Mouse (Mus musculus) heart, postnatal 0 days (tissue): ENCODE data around the gene Hexim1. TPM values are rescaled to one million over a fixed set of nuclear protein-coding genes. Genes with fewer than 3 reads are reported as not detected.

Source experiments
- ATAC-seq: fragments of 200-750 bp; cut with Nextera tagmentation; 2 replicates; pipeline ENCODE4 v1.8.0; 2017; ENCODE audit warnings: low read depth, moderate number of reproducible peaks, moderate library complexity; ENCODE audit not compliant: insufficient read depth
- DNase-seq: peaks from one replicate; pipeline ENCODE4 v3.0.0-alpha.2; 2016; ENCODE audit warnings: low spot score
- H3K27ac ChIP-seq: fragments of 300-500 bp; sonication (generic); 2 replicates; pipeline ENCODE4 v1.5.1; 2014; ENCODE audit warnings: low read depth, mild to moderate bottlenecking
- H3K27me3 ChIP-seq: fragments of 300-500 bp; sonication (generic); 2 replicates; pipeline ENCODE4 v1.6.1; 2014; ENCODE audit warnings: low read length, mixed read lengths; ENCODE audit not compliant: control insufficient read depth, insufficient read depth
- H3K36me3 ChIP-seq: fragments of 300-500 bp; sonication (generic); replicated peaks from 2 replicates; pipeline ENCODE4 v1.6.1; 2014; ENCODE audit warnings: low read length, mixed read lengths; ENCODE audit not compliant: control insufficient read depth, insufficient read depth
- H3K4me1 ChIP-seq: fragments of 300-500 bp; sonication (generic); 2 replicates; pipeline ENCODE4 v1.6.1; 2014; ENCODE audit warnings: antibody characterized with exemption; ENCODE audit not compliant: control insufficient read depth, insufficient read depth
- H3K4me2 ChIP-seq: fragments of 300-500 bp; sonication (generic); 2 replicates; pipeline ENCODE4 v1.6.1; 2014; ENCODE audit warnings: low read depth, mild to moderate bottlenecking, low read length, moderate library complexity
- H3K4me3 ChIP-seq: fragments of 300-500 bp; sonication (generic); 2 replicates; pipeline ENCODE4 v1.5.1; 2014; ENCODE audit warnings: low read depth, low read length
- H3K9ac ChIP-seq: fragments of 300-500 bp; sonication (generic); replicated peaks from 2 replicates; pipeline ENCODE4 v1.6.1; 2014; ENCODE audit warnings: low read depth, low read length, mixed read lengths
- H3K9me3 ChIP-seq: fragments of 300-500 bp; sonication (generic); replicated peaks from 2 replicates; pipeline ENCODE4 v1.6.1; 2016; ENCODE audit warnings: low read length; ENCODE audit not compliant: control insufficient read depth
- CTCF ChIP-seq: IDR thresholded peaks from 2 replicates; pipeline ENCODE4 v1.5.1; 2016; ENCODE audit warnings: antibody characterized with exemption, control low read depth, low read depth
- EP300 ChIP-seq: IDR thresholded peaks from 2 replicates; pipeline ENCODE4 v1.6.1; 2016; ENCODE audit warnings: antibody characterized with exemption, low read depth
- WGBS: fragments of 180-500 bp; shearing (Covaris S2); extraction: QIAGEN DNeasy Blood & Tissue Kit; methylation state at CpG from one replicate; pipeline ENCODE4 v1.1.7; 2014; 5-methylcytosine and 5-hydroxymethylcytosine counted together
- polyA plus RNA-seq: library from polyadenylated mRNA; unstranded; fragments of >200 nt; fragmentation: Nextera tagmentation; extraction: Ambion mirVana; gene quantifications from 2 replicates; pipeline ENCODE4 v1.2.1, GENCODE M21; 2015
- total RNA-seq: library from RNA; depleted of rRNA; stranded (reverse); fragments of >200 nt; gene quantifications from 2 replicates; pipeline ENCODE4 v1.2.3, GENCODE M21; 2014; ENCODE audit warnings: low replicate concordance; rRNA removed

Gene Hexim1
- total and polyA plus RNA-seq, 2 experiments from 2014 or later = 3.2 to 11.0 TPM

GRCm38 (mm10) chr11:103162132-103162531, 46.1 kb downstream of the Hexim1 start:
- Histone ChIP-seq H3K4me3 (no peak overlapping the region), H3K27ac (no peak overlapping the region), H3K4me1 (peaks cover 5% of the 10 kb centered on the region; the same call in 1 of the 2 replicates), H3K27me3 (no peaks in the 10 kb centered on the region), H3K4me2 (no peak overlapping the region), H3K36me3 (no peaks in the 10 kb centered on the region), H3K9ac (no peak overlapping the region), H3K9me3 (no peaks in the 10 kb centered on the region)
- peak; percentile 33 for TF ChIP-seq CTCF
- TF ChIP-seq EP300 = no peak
- no peak for ATAC-seq
- DNase-seq = no peak
- WGBS = 86% methylated on average over 5 of the region's 5 CpGs

- Histone ChIP-seq H3K4me1 (no peaks in the 10 kb centered on the region), H3K9me3 (no peaks in the 10 kb centered on the region), H3K27ac (no peak overlapping the region), H3K4me3 (no peak overlapping the region), H3K4me2 (no peak overlapping the region; the same call in 1 of the 2 replicates), H3K9ac (no peak overlapping the region), H3K27me3 (peaks cover under 1% of the 10 kb centered on the region; the same call in 1 of the 2 replicates), H3K36me3 (no peaks in the 10 kb centered on the region)
- TF ChIP-seq EP300 = no peak
- TF ChIP-seq CTCF = no peak
- 14% methylated on average over 10 of the region's 10 CpGs for WGBS
- peak; percentile 15 for DNase-seq
- no peak for ATAC-seq
Observed at GRCm38 (mm10) chr11:103164391-103164790, 48.4 kb downstream of the Hexim1 start.

DNA sequence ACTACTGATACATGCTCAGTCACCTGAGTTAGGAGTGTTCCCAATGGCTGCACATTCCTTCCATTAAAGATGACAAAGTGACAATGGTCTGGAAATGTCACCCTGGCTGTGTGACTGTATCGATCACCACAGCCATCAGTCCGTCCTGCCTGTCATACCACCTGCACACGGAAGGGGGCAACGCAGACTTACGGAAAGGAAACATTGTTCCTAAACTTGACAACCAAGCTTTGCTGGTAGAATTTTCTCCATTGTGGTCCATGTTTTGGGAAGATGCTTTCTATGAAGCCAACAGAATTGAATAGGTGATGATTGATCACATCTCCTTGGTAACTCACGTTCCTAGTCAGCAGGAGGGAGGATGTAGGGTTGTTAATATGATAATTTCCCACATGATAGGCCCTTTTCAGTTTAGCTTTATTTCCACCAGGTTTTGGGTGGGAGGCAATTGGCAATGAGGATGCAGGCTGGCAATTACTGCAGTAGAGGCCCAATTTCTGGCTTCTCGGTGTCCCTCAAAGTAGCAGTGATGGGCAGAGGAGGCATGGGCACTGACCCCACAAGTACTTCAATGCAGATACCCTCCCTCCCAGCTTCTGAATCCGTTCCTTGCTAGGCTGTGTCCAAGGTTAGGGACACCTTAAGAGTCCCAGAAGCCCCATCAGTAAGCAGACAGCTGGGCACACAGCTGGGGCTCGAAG, 52.8 kb downstream of the Hexim1 start:
- no peak overlapping the region for H3K4me3 ChIP-seq
- peak; percentile 53 for DNase-seq
- 0 out of 2 replicates have a peak, but pooled peaks cover 7% of the 10 kb centered on the region for H3K4me1 ChIP-seq
- H3K27ac ChIP-seq = no peak overlapping the region
- H3K36me3 ChIP-seq = no peaks in the 10 kb centered on the region
- H3K9ac ChIP-seq = no peak overlapping the region
- H3K27me3 ChIP-seq = peaks cover 26% of the 10 kb centered on the region
- H3K9me3 ChIP-seq = no peaks in the 10 kb centered on the region
- H3K4me2 ChIP-seq = no peak overlapping the region
- WGBS = 21% methylated on average over 9 of the region's 9 CpGs
- TF ChIP-seq CTCF = peak; percentile 96
- TF ChIP-seq EP300 = no peak
- no peak for ATAC-seq

Other genes starting within 250 kb of the Hexim1 start
- 36.6 and 42.6 TPM in 2 replicates for gene Eftud2, start 235.2 kb upstream of the Hexim1 start, total RNA-seq
- gene Eftud2, start 235.2 kb upstream of the Hexim1 start, polyA plus RNA-seq = 56.7 and 59.1 TPM in 2 replicates
- not detected in 2 replicates for gene Ccdc103, start 235.0 kb upstream of the Hexim1 start, total RNA-seq
- 0.66 and 0.75 TPM in 2 replicates for gene Ccdc103, start 235.0 kb upstream of the Hexim1 start, polyA plus RNA-seq
- not detected in 2 replicates for gene Fam187a, start 231.1 kb upstream of the Hexim1 start, total RNA-seq
- gene Fam187a, start 231.1 kb upstream of the Hexim1 start, polyA plus RNA-seq = not detected in 2 replicates
- 0.46 TPM in 1 of 2 replicates, not detected in the other for gene Gfap, start 215.3 kb upstream of the Hexim1 start, total RNA-seq
- gene Gfap, start 215.3 kb upstream of the Hexim1 start, polyA plus RNA-seq = 0.04 and 0.10 TPM in 2 replicates
- 9.6 and 24.5 TPM in 2 replicates for gene Kif18b, start 191.1 kb upstream of the Hexim1 start, total RNA-seq
- 1.2 and 1.3 TPM in 2 replicates for gene Kif18b, start 191.1 kb upstream of the Hexim1 start, polyA plus RNA-seq
- 1.1 TPM in 1 of 2 replicates, not detected in the other for gene C1ql1, start 169.5 kb upstream of the Hexim1 start, total RNA-seq
- 0.10 TPM in 1 of 2 replicates, not detected in the other for gene C1ql1, start 169.5 kb upstream of the Hexim1 start, polyA plus RNA-seq
- 47.6 and 63.6 TPM in 2 replicates for gene Nmt1, start 88.0 kb upstream of the Hexim1 start, total RNA-seq
- 46.6 and 50.0 TPM in 2 replicates for gene Nmt1, start 88.0 kb upstream of the Hexim1 start, polyA plus RNA-seq
- 53.5 and 64.0 TPM in 2 replicates for gene Dcakd, start 87.9 kb upstream of the Hexim1 start, total RNA-seq
- gene Dcakd, start 87.9 kb upstream of the Hexim1 start, polyA plus RNA-seq = 45.2 and 50.4 TPM in 2 replicates
- gene Plcd3, start 14.6 kb upstream of the Hexim1 start, total RNA-seq = 27.0 and 38.9 TPM in 2 replicates
- 14.5 and 16.3 TPM in 2 replicates for gene Plcd3, start 14.6 kb upstream of the Hexim1 start, polyA plus RNA-seq
- 16.3 and 20.0 TPM in 2 replicates for gene Acbd4, start 14.5 kb upstream of the Hexim1 start, total RNA-seq
- gene Acbd4, start 14.5 kb upstream of the Hexim1 start, polyA plus RNA-seq = 21.6 and 22.2 TPM in 2 replicates
- 1.6 and 1.7 TPM in 2 replicates for gene Hexim2, start 16.2 kb downstream of the Hexim1 start, total RNA-seq
- gene Hexim2, start 16.2 kb downstream of the Hexim1 start, polyA plus RNA-seq = 4.2 and 4.9 TPM in 2 replicates
- 2.2 and 3.4 TPM in 2 replicates for gene Fmnl1, start 54.9 kb downstream of the Hexim1 start, total RNA-seq
- gene Fmnl1, start 54.9 kb downstream of the Hexim1 start, polyA plus RNA-seq = 0.91 and 1.1 TPM in 2 replicates
- gene 1700023F06Rik, start 92.3 kb downstream of the Hexim1 start, total RNA-seq = not detected in 2 replicates
- gene 1700023F06Rik, start 92.3 kb downstream of the Hexim1 start, polyA plus RNA-seq = 0.10 TPM in 1 of 2 replicates, not detected in the other
- not detected in 2 replicates for gene Spata32, start 102.2 kb downstream of the Hexim1 start, total RNA-seq
- not detected in 2 replicates for gene Spata32, start 102.2 kb downstream of the Hexim1 start, polyA plus RNA-seq
- 4.4 and 9.4 TPM in 2 replicates for gene Map3k14, start 151.2 kb downstream of the Hexim1 start, total RNA-seq
- 1.3 and 1.4 TPM in 2 replicates for gene Map3k14, start 151.2 kb downstream of the Hexim1 start, polyA plus RNA-seq
- gene Arhgap27, start 247.5 kb downstream of the Hexim1 start, total RNA-seq = 9.7 and 15.1 TPM in 2 replicates
- gene Arhgap27, start 247.5 kb downstream of the Hexim1 start, polyA plus RNA-seq = 5.4 and 6.5 TPM in 2 replicates